12 mouse cellular contexts compared by ENCODE assay signal in genomic region chr17:27119954-27120353, GRCm38 (mm10). TPM values are rescaled to one million over a fixed set of nuclear protein-coding genes. Genes with fewer than 3 reads are reported as not detected.
DNase-seq lines count a peak whose midpoint lies in the region; ATAC-seq and TF ChIP-seq lines count a peak whose summit lies in the region.
"Had no signal": no experiment of that assay in that cellular context is flagged by ENCODE, and none has a peak within 500 bp of the region (broad histone marks: within the 10 kb centered on the region; RNA-seq: fewer than 3 reads in every experiment).

No protein-coding gene starts in this region.

- H3K9me3 ChIP-seq in forebrain, embryonic 12.5 days = no peaks in the 10 kb centered on the region
- no peaks in the 10 kb centered on the region for H3K9me3 ChIP-seq in forebrain, postnatal 0 days (ENCODE audit: low read length)
- H3K9me3 ChIP-seq in hindbrain, embryonic 15.5 days = no peaks in the 10 kb centered on the region
- H3K9me3 ChIP-seq in hindbrain, embryonic 12.5 days (replicated peaks) = 0 out of 2 replicates have a peak, but pooled peaks cover 4% of the 10 kb centered on the region
- H3K9me3 ChIP-seq in embryonic facial prominence, embryonic 14.5 days (ENCODE audit: control insufficient read depth, low read length) = no peaks in the 10 kb centered on the region
- H3K9me3 ChIP-seq in limb, embryonic 13.5 days = no peaks in the 10 kb centered on the region

- peaks cover 13% of the 10 kb centered on the region for H3K27me3 ChIP-seq in forebrain, embryonic 12.5 days
- H3K27me3 ChIP-seq in forebrain, postnatal 0 days (ENCODE audit: insufficient read depth, low read length) = no peaks in the 10 kb centered on the region
- no peaks in the 10 kb centered on the region for H3K27me3 ChIP-seq in hindbrain, embryonic 15.5 days
- peaks cover 12% of the 10 kb centered on the region for H3K27me3 ChIP-seq in hindbrain, embryonic 12.5 days
- no peaks in the 10 kb centered on the region for H3K27me3 ChIP-seq in embryonic facial prominence, embryonic 14.5 days (replicated peaks; ENCODE audit: control insufficient read depth, insufficient read depth, low read length)
- no peaks in the 10 kb centered on the region for H3K27me3 ChIP-seq in limb, embryonic 13.5 days

- no peak overlapping the region for H3K4me3 ChIP-seq in forebrain, embryonic 12.5 days (replicated peaks)
- no peak overlapping the region for H3K4me3 ChIP-seq in forebrain, postnatal 0 days (ENCODE audit: low read depth, low read length)
- no peak overlapping the region for H3K4me3 ChIP-seq in hindbrain, embryonic 15.5 days
- no peak overlapping the region for H3K4me3 ChIP-seq in hindbrain, embryonic 12.5 days
- no peak overlapping the region for H3K4me3 ChIP-seq in embryonic facial prominence, embryonic 14.5 days (ENCODE audit: low read depth, low read length)
- no peak overlapping the region for H3K4me3 ChIP-seq in limb, embryonic 13.5 days

- H3K36me3 ChIP-seq in forebrain, embryonic 12.5 days (replicated peaks) = peaks cover 37% of the 10 kb centered on the region
- H3K36me3 ChIP-seq in forebrain, postnatal 0 days (ENCODE audit: insufficient read depth) = peaks cover 24% of the 10 kb centered on the region; the same call in 1 of the 2 replicates
- H3K36me3 ChIP-seq in hindbrain, embryonic 15.5 days = 0 out of 2 replicates have a peak, but pooled peaks cover 10% of the 10 kb centered on the region
- peaks cover 22% of the 10 kb centered on the region for H3K36me3 ChIP-seq in hindbrain, embryonic 12.5 days
- H3K36me3 ChIP-seq in embryonic facial prominence, embryonic 14.5 days (ENCODE audit: control insufficient read depth, insufficient read depth, low read length) = peaks cover 41% of the 10 kb centered on the region
- H3K36me3 ChIP-seq in limb, embryonic 13.5 days = peaks cover 85% of the 10 kb centered on the region

- TF ChIP-seq CTCF in forebrain, postnatal 0 days (IDR thresholded peaks at IDR 0.05; ENCODE audit: low read depth) = no peak

- no peak overlapping the region for H3K9ac ChIP-seq in forebrain, embryonic 12.5 days
- H3K9ac ChIP-seq in forebrain, postnatal 0 days = no peak overlapping the region
- H3K9ac ChIP-seq in hindbrain, embryonic 15.5 days = no peak overlapping the region
- no peak overlapping the region for H3K9ac ChIP-seq in hindbrain, embryonic 12.5 days
- no peak overlapping the region for H3K9ac ChIP-seq in embryonic facial prominence, embryonic 14.5 days (ENCODE audit: low read depth, low read length)
- H3K9ac ChIP-seq in limb, embryonic 13.5 days = 0 out of 2 replicates have a peak overlapping the region, but pooled peaks have one; percentile 19

- H3K27ac ChIP-seq in forebrain, embryonic 12.5 days = 0 out of 2 replicates have a peak overlapping the region, but pooled peaks have one; percentile 50
- no peak overlapping the region for H3K27ac ChIP-seq in forebrain, postnatal 0 days (ENCODE audit: low read depth, low read length)
- peak overlapping the region; percentile 34; the same call in 1 of the 2 replicates for H3K27ac ChIP-seq in hindbrain, embryonic 15.5 days (replicated peaks)
- H3K27ac ChIP-seq in hindbrain, embryonic 12.5 days = no peak overlapping the region
- 0 out of 2 replicates have a peak overlapping the region, but pooled peaks have one; percentile 17 for H3K27ac ChIP-seq in embryonic facial prominence, embryonic 14.5 days (replicated peaks; ENCODE audit: low read depth, low read length)
- no peak overlapping the region for H3K27ac ChIP-seq in limb, embryonic 13.5 days
- H3K27ac ChIP-seq: kidney, postnatal 0 days had no signal

- 66% methylated on average over 8 of the region's 8 CpGs for WGBS in forebrain, embryonic 12.5 days
- WGBS in forebrain, postnatal 0 days = 70% methylated on average over 8 of the region's 8 CpGs
- 72% methylated on average over 8 of the region's 8 CpGs for WGBS in hindbrain, embryonic 15.5 days
- WGBS in hindbrain, embryonic 12.5 days = 69% methylated on average over 8 of the region's 8 CpGs
- WGBS in embryonic facial prominence, embryonic 14.5 days = 51% methylated on average over 8 of the region's 8 CpGs
- 72% methylated on average over 8 of the region's 8 CpGs for WGBS in limb, embryonic 13.5 days

- no peak overlapping the region for H3K4me2 ChIP-seq in forebrain, embryonic 12.5 days
- no peak overlapping the region for H3K4me2 ChIP-seq in forebrain, postnatal 0 days (ENCODE audit: low read depth)
- no peak overlapping the region for H3K4me2 ChIP-seq in hindbrain, embryonic 15.5 days
- no peak overlapping the region for H3K4me2 ChIP-seq in hindbrain, embryonic 12.5 days (replicated peaks)
- H3K4me2 ChIP-seq in embryonic facial prominence, embryonic 14.5 days (ENCODE audit: low read depth, low read length) = no peak overlapping the region
- H3K4me2 ChIP-seq in limb, embryonic 13.5 days (replicated peaks) = no peak overlapping the region

- no peak for ATAC-seq in forebrain, embryonic 12.5 days (ENCODE audit: low FRiP score)
- no peak; the same call in 1 of the 2 replicates for ATAC-seq in forebrain, postnatal 0 days
- ATAC-seq in hindbrain, embryonic 15.5 days (ENCODE audit: low FRiP score, low read depth) = no peak
- ATAC-seq in hindbrain, embryonic 12.5 days (ENCODE audit: low FRiP score) = no peak
- ATAC-seq in embryonic facial prominence, embryonic 14.5 days (ENCODE audit: low read depth) = no peak
- no peak for ATAC-seq in limb, embryonic 13.5 days (ENCODE audit: low FRiP score, low read depth)

- DNase-seq in forebrain, postnatal 0 days = no peak
- no peak for DNase-seq in embryonic facial prominence, embryonic 14.5 days (ENCODE audit: low spot score)
- no peak for DNase-seq in thymus, postnatal 10 days (ENCODE audit: low spot score in 2 of 2)
- DNase-seq in natural killer cell, adult 2 months (ENCODE audit: low spot score in 2 of 2) = no peak
- DNase-seq: adrenal gland, adult 8-10 months; thymus, adult 2 months had no signal

- H3K4me1 ChIP-seq in forebrain, embryonic 12.5 days = peaks cover 24% of the 10 kb centered on the region
- peaks cover 17% of the 10 kb centered on the region; the same call in 1 of the 2 replicates for H3K4me1 ChIP-seq in forebrain, postnatal 0 days (ENCODE audit: insufficient read depth)
- peaks cover 30% of the 10 kb centered on the region for H3K4me1 ChIP-seq in hindbrain, embryonic 15.5 days (replicated peaks)
- peaks cover 19% of the 10 kb centered on the region for H3K4me1 ChIP-seq in hindbrain, embryonic 12.5 days
- H3K4me1 ChIP-seq in embryonic facial prominence, embryonic 14.5 days (ENCODE audit: control insufficient read depth, insufficient read depth, low read length) = no peaks in the 10 kb centered on the region; the same call in 1 of the 2 replicates
- H3K4me1 ChIP-seq in limb, embryonic 13.5 days = peaks cover 19% of the 10 kb centered on the region

RNA-seq across cellular contexts. Expression of gene Uqcc2, which starts 13.8 kb away (rescaled TPM):
- polyA plus RNA-seq in forebrain, embryonic 12.5 days (2016; fragmentation: Nextera tagmentation; extraction: Ambion mirVana) = 274 and 306 TPM in 2 replicates
- total RNA-seq in forebrain, postnatal 0 days (2014; rRNA removed) = 214 and 330 TPM in 2 replicates
- polyA plus RNA-seq in forebrain, postnatal 0 days (2015; fragmentation: Nextera tagmentation; extraction: Ambion mirVana) = 388 and 459 TPM in 2 replicates
- 379 and 389 TPM in 2 replicates for polyA plus RNA-seq in hindbrain, embryonic 15.5 days (2015; fragmentation: Nextera tagmentation; extraction: Ambion mirVana)
- 263 and 312 TPM in 2 replicates for polyA plus RNA-seq in hindbrain, embryonic 12.5 days (2016; fragmentation: Nextera tagmentation; extraction: Ambion mirVana)
- 343 and 350 TPM in 2 replicates for polyA plus RNA-seq in embryonic facial prominence, embryonic 14.5 days (2014; fragmentation: Nextera tagmentation; extraction: Ambion mirVana)
- 329 and 338 TPM in 2 replicates for polyA plus RNA-seq in limb, embryonic 13.5 days (2015; fragmentation: Nextera tagmentation; extraction: Ambion mirVana)

RNA-seq across cellular contexts. Expression of gene Ip6k3, which starts 47.6 kb away (rescaled TPM):
- 0.13 TPM in 1 of 2 replicates, not detected in the other for polyA plus RNA-seq in forebrain, embryonic 12.5 days (2016; fragmentation: Nextera tagmentation; extraction: Ambion mirVana)
- total RNA-seq in forebrain, postnatal 0 days (2014; rRNA removed) = 0.08 TPM in 1 of 2 replicates, not detected in the other
- 0.06 TPM in 2 replicates for polyA plus RNA-seq in forebrain, postnatal 0 days (2015; fragmentation: Nextera tagmentation; extraction: Ambion mirVana)
- 0.26 and 0.28 TPM in 2 replicates for polyA plus RNA-seq in hindbrain, embryonic 15.5 days (2015; fragmentation: Nextera tagmentation; extraction: Ambion mirVana)
- polyA plus RNA-seq in hindbrain, embryonic 12.5 days (2016; fragmentation: Nextera tagmentation; extraction: Ambion mirVana) = 0.40 and 0.54 TPM in 2 replicates
- polyA plus RNA-seq in embryonic facial prominence, embryonic 14.5 days (2014; fragmentation: Nextera tagmentation; extraction: Ambion mirVana) = 0.59 and 1.1 TPM in 2 replicates
- 0.38 and 0.55 TPM in 2 replicates for polyA plus RNA-seq in limb, embryonic 13.5 days (2015; fragmentation: Nextera tagmentation; extraction: Ambion mirVana)
- total RNA-seq: common myeloid progenitor, adult 5-6 weeks had no signal

Comparison
In these comparisons a context has a peak if more than half of its experiments do, and no peak if none do; other contexts are left out.
1. H3K27ac ChIP-seq: peak in forebrain, embryonic 12.5 days (single experiment), hindbrain, embryonic 15.5 days (single experiment) and embryonic facial prominence, embryonic 14.5 days (single experiment); none in forebrain, postnatal 0 days (single experiment), hindbrain, embryonic 12.5 days (single experiment) and limb, embryonic 13.5 days (single experiment).